Mouse (Mus musculus) erythroblast, embryonic 14.5 days (primary cell): Measurements from ENCODE around the gene Cnnm1. TPM values are rescaled to one million over a fixed set of nuclear protein-coding genes. Genes with fewer than 3 reads are reported as not detected.

ENCODE experiments used
- H3K27me3 ChIP-seq: 2 replicates; pipeline ENCODE4 v1.6.1; 2012; ENCODE audit warnings: inconsistent platforms; ENCODE audit not compliant: control insufficient read depth
- H3K36me3 ChIP-seq: 2 replicates; pipeline ENCODE4 v1.6.1; 2012; ENCODE audit warnings: mild to moderate bottlenecking, inconsistent platforms; ENCODE audit not compliant: control insufficient read depth
- H3K4me1 ChIP-seq: 2 replicates; pipeline ENCODE4 v1.6.1; 2012; ENCODE audit warnings: inconsistent platforms; ENCODE audit not compliant: control insufficient read depth
- H3K4me3 ChIP-seq: replicated peaks from 2 replicates; pipeline ENCODE3; 2012; ENCODE audit warnings: moderate library complexity, mild to moderate bottlenecking, inconsistent platforms
- H3K9me3 ChIP-seq: 2 replicates; pipeline ENCODE4 v1.6.1; 2012; ENCODE audit warnings: low read length, inconsistent platforms, mixed read lengths; ENCODE audit not compliant: control insufficient read depth
- GATA1 ChIP-seq: IDR thresholded peaks from 2 replicates; pipeline ENCODE4 v1.6.1; 2012; ENCODE audit warnings: low read length, inconsistent platforms, mixed read lengths
- TAL1 ChIP-seq: IDR thresholded peaks from 3 replicates; pipeline ENCODE4 v1.6.1; 2012; ENCODE audit warnings: low read length, inconsistent platforms, mixed read lengths
- polyA plus RNA-seq: library from polyadenylated mRNA; stranded (reverse); fragments of >175 nt; gene quantifications from 2 replicates; pipeline ENCODE4 v1.2.3, GENCODE M21; 2012

Gene Cnnm1
- polyA plus RNA-seq, 1 experiment = not detected

DNA sequence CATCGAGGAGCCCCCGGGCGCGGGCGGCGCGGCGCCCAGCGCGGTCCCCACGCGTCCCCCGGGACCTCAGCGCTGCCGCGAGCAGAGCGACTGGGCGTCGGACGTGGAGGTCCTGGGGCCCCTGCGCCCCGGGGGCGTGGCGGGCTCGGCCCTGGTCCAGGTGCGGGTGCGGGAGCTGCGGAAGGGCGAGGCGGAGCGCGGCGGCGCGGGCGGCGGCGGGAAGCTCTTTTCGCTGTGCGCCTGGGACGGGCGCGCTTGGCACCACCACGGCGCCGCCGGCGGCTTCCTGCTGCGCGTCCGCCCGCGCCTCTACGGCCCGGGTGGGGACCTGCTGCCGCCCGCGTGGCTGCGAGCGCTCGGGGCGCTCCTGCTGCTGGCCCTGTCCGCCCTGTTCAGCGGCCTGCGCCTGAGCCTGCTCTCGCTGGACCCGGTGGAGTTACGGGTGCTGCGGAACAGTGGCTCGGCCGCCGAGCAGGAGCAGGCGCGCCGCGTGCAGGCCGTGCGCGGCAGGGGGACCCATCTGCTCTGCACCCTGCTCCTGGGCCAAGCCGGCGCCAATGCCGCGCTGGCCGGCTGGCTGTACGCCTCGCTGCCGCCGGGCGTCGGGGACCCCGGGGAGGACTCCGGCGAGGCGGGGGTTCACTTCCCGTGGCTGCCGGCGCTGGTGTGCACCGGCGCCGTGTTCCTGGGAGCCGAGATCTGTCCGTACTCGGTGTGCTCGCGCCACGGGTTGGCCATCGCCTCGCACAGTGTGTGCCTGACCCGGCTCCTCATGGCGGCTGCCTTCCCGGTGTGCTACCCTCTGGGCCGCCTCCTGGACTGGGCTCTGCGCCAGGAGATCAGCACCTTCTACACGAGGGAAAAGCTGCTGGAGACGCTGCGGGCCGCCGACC lies 778 bp downstream of the Cnnm1 start:
- Histone ChIP-seq H3K9me3 (peaks cover 2% of the 10 kb centered on the region; the same call in 1 of the 2 replicates), H3K27me3 (peaks cover 59% of the 10 kb centered on the region), H3K36me3 (no peaks in the 10 kb centered on the region), H3K4me3 (peak overlapping the region; percentile 45), H3K4me1 (no peaks in the 10 kb centered on the region)
- TF ChIP-seq GATA1 = no peak

DNA sequence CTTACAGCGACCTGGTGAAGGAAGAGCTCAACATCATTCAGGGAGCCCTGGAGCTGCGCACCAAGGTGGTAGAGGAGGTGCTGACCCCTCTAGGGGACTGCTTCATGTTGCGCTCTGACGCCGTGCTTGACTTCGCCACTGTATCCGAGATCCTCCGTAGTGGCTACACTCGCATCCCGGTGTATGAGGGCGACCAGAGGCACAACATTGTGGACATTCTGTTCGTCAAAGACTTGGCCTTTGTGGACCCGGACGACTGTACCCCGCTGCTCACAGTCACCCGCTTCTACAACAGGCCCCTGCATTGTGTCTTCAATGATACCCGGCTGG lies 1.4 kb downstream of the Cnnm1 start:
- Histone ChIP-seq H3K4me3 (peak overlapping the region; percentile 45), H3K4me1 (no peaks in the 10 kb centered on the region), H3K9me3 (peaks cover 2% of the 10 kb centered on the region; the same call in 1 of the 2 replicates), H3K27me3 (peaks cover 59% of the 10 kb centered on the region), H3K36me3 (no peaks in the 10 kb centered on the region)
- TF ChIP-seq GATA1 (no peak), TAL1 (no peak)

DNA sequence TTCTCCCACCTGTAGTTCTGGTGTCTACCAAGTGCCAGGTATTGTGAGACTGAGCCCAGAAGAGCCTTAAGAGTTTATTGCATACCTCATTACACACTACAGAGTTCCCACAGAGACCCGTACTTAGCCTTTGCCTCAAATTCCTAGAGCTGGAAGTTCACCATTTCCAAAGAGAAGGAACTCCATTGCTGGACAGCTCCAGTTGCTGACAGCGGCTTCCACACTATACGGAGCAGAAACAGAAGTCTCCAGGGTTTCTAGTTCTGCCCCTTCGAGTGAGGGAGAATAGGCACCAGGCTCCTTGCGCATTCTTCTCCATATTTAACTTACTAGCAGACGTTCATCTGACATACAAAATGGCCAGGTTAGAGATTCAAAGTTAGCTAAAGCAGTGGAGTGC lies 2.0 kb downstream of the Cnnm1 start:
- Histone ChIP-seq H3K36me3 (no peaks in the 10 kb centered on the region), H3K4me1 (no peaks in the 10 kb centered on the region), H3K4me3 (no peak overlapping the region), H3K27me3 (peaks cover 56% of the 10 kb centered on the region), H3K9me3 (peaks cover 2% of the 10 kb centered on the region; the same call in 1 of the 2 replicates)
- TF ChIP-seq GATA1 (no peak), TAL1 (no peak)

DNA sequence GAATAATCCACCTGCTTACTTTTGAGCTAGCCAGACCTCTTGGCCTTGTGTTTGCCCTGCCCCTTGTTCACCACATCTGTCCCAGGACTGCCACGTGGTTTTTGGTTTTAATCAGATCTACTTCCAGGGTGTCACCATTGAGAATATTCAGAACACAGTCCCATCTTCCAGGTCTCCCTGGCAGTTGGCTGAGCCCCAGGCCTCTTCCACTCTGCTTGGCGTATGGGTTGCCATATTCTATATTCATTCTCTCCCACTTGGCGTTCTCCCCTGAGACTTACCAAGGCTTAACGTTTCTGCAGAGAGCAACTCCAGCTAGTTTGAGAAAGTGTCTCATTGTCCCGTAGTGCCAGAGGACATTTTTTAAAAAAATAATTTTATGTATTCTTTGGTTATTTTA lies 2.7 kb downstream of the Cnnm1 start:
- Histone ChIP-seq H3K9me3 (peaks cover 2% of the 10 kb centered on the region; the same call in 1 of the 2 replicates), H3K27me3 (peaks cover 56% of the 10 kb centered on the region), H3K36me3 (no peaks in the 10 kb centered on the region), H3K4me1 (no peaks in the 10 kb centered on the region), H3K4me3 (no peak overlapping the region)
- no peak for TF ChIP-seq GATA1
- no peak for TF ChIP-seq TAL1

DNA sequence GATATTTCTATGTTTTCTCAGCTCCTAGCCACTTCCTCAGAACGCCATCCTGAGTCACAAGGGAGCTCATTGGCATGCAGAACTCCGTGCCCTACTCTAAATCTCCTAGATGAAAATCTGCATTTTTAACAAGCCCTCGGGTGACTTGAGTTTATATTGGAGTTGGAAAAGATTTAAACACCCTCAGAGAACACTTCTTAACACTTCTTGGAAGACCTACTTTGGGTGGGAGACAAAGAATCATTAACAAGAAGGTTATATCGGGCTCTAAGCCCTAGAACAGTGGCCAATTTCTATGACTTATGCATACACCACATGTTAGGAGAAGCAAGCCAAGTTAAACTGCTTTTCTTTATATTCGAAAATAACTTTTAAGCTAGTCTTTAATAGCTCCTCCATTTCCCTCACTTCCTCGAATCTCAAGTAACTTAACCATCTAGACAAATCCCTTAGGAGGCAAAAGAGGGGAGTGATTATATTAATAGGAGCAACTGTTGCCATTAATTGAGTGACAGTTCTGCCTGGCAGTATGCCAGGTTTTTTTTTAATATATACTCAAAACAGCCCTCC lies 4.5 kb downstream of the Cnnm1 start:
- no peaks in the 10 kb centered on the region for H3K36me3 ChIP-seq
- no peak overlapping the region for H3K4me3 ChIP-seq
- no peak for TF ChIP-seq TAL1
- TF ChIP-seq GATA1 = no peak
- H3K4me1 ChIP-seq = no peaks in the 10 kb centered on the region
- H3K9me3 ChIP-seq = peaks cover 2% of the 10 kb centered on the region; the same call in 1 of the 2 replicates
- peaks cover 43% of the 10 kb centered on the region for H3K27me3 ChIP-seq

DNA sequence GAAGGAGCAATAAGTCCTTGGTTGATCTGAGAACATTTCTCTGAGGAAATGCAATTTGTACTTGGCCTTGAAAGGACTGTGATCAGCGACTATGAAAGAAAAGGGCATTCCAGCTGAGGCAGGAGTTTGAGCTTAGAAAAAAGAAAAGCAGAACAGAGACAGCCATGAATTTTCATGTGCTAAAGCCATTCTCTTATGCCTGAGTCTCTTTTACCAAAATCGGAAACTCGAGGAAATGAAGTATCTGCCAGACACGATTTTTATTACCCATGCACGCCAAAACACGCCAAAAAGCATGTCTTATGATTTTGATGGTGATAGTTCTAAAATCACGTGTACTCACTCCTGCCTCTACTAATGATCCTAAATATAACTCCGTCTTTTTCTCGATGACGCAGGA lies 11.3 kb downstream of the Cnnm1 start:
- Histone ChIP-seq H3K4me3 (no peak overlapping the region), H3K27me3 (no peaks in the 10 kb centered on the region), H3K9me3 (no peaks in the 10 kb centered on the region), H3K4me1 (peaks cover 5% of the 10 kb centered on the region), H3K36me3 (no peaks in the 10 kb centered on the region)
- TF ChIP-seq TAL1 (no peak), GATA1 (no peak)

DNA sequence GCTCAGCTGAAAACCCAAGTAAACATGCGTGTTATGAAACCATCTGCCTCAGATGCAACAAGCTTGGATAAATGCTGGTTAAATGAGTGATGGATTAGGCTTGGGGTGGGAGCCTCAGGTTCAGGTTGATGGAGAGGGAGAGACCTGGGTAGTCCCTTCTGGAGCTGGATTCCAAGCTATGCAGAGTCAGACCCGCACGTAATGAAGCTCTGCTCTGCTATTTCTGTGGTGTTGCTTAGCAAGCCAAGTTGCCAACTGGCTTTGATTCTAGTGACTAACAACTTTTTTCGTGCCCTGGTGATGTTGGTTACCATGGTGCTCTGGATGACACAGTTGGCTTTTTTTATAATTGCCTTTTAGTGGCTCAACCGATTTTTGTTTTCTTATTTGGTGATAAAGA lies 11.9 kb downstream of the Cnnm1 start:
- Histone ChIP-seq H3K4me3 (no peak overlapping the region), H3K4me1 (peaks cover 5% of the 10 kb centered on the region), H3K36me3 (no peaks in the 10 kb centered on the region), H3K9me3 (no peaks in the 10 kb centered on the region), H3K27me3 (no peaks in the 10 kb centered on the region)
- TF ChIP-seq GATA1 = no peak
- TF ChIP-seq TAL1 = no peak

DNA sequence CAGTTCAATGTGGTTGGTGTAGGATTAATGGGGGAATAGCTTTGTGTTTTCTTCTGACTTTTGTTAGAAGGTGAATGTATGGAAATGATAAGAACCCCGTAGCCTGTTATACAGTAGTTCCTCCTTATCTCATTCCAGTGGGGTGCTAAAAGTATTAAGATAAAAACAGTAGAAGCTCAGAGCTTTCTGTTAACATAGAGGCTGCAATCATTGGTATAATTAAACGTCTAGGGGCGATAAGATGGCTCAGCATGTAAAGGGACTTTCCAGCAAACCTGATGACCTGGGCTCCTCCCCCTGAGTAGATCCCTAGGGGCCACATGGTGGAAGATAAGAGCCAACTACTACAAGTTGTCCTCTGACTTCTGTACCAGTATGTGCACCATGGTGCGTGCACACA lies 12.8 kb downstream of the Cnnm1 start:
- H3K9me3 ChIP-seq = no peaks in the 10 kb centered on the region
- no peak overlapping the region for H3K4me3 ChIP-seq
- peaks cover 5% of the 10 kb centered on the region for H3K4me1 ChIP-seq
- TF ChIP-seq TAL1 (no peak), GATA1 (no peak)
- H3K36me3 ChIP-seq = no peaks in the 10 kb centered on the region
- H3K27me3 ChIP-seq = no peaks in the 10 kb centered on the region

DNA sequence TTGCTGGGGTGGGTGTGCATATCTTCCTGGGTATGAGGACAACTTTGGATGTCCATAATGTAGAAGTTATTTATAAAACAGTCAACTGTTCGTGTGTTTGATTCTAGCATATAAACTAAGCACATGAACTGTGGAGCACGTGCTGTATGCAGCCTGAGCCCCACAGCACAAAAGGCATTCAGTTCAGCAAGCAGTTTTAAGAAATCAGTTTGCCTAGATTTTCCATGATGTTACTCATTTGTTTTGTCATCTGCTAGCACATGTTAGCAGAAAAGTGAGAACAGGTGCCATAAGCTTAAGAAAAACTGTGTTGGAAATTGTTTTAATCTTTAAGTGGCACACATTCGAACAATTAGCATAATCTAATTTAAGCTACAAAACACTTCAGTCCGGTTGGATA lies 19.7 kb downstream of the Cnnm1 start:
- Histone ChIP-seq H3K4me1 (no peaks in the 10 kb centered on the region), H3K36me3 (no peaks in the 10 kb centered on the region), H3K9me3 (peaks cover 2% of the 10 kb centered on the region; the same call in 1 of the 2 replicates), H3K27me3 (no peaks in the 10 kb centered on the region), H3K4me3 (no peak overlapping the region)
- no peak for TF ChIP-seq TAL1
